Mouse (Mus musculus): ENCODE data around the gene Leng8. TPM values are rescaled to one million over a fixed set of nuclear protein-coding genes. Genes with fewer than 3 reads are reported as not detected.
A peak's percentile ranks its signal among the peaks of the same experiment; 100 is the strongest.

The Leng8 gene
- total RNA-seq (2021) = 100 to 1,000 TPM; 209 to 212 TPM
- long read RNA-seq, experiment 1, partial matches to known transcripts = 10 of 62 reads
- long read RNA-seq, experiment 1, other reads (novel, unspliced or antisense) = 52 of 62 reads
- long read RNA-seq, experiment 2, partial matches to known transcripts = 97 of 119 reads
- long read RNA-seq, experiment 2, other reads (novel, unspliced or antisense) = 21 of 119 reads

GRCm38 (mm10) chr7:4136771-4137531 lies at the start of gene Leng8:
Gene Leng8, plus strand, starts transcription at chr7:4137039.
- DNase-seq (ENCODE audit: low spot score in 2 of 2) = peak; percentile 94 to 97

- no peak for DNase-seq (ENCODE audit: low spot score in 2 of 2)
These were observed 49.5 kb upstream of the Leng8 start for GRCm38 (mm10) chr7:4087238-4087895.

- no peak for DNase-seq (ENCODE audit: low spot score in 2 of 2)
These were observed 48.9 kb upstream of the Leng8 start for GRCm38 (mm10) chr7:4087896-4088480.

- DNase-seq (ENCODE audit: low spot score in 2 of 2) = no peak
These were observed 48.2 kb upstream of the Leng8 start for GRCm38 (mm10) chr7:4088679-4089078.

GRCm38 (mm10) chr7:4091170-4091569 lies 45.7 kb upstream of the Leng8 start:
- DNase-seq (ENCODE audit: low spot score in 2 of 2) = no peak

- DNase-seq (ENCODE audit: low spot score in 2 of 2) = no peak
These were observed 38.5 kb upstream of the Leng8 start for GRCm38 (mm10) chr7:4098301-4098700.

GRCm38 (mm10) chr7:4098832-4099231 lies 38.0 kb upstream of the Leng8 start:
- DNase-seq (ENCODE audit: low spot score in 2 of 2) = no peak

- DNase-seq (ENCODE audit: low spot score in 2 of 2) = no peak
These were observed 35.7 kb upstream of the Leng8 start for GRCm38 (mm10) chr7:4101144-4101543.

- no peak for DNase-seq (ENCODE audit: low spot score in 2 of 2)
These were observed 33.4 kb upstream of the Leng8 start for GRCm38 (mm10) chr7:4103411-4103810.

GRCm38 (mm10) chr7:4111766-4112165 lies 25.1 kb upstream of the Leng8 start:
- DNase-seq (ENCODE audit: low spot score in 2 of 2) = no peak

GRCm38 (mm10) chr7:4117050-4117814 lies 19.6 kb upstream of the Leng8 start:
- DNase-seq (ENCODE audit: low spot score in 2 of 2) = no peak

GRCm38 (mm10) chr7:4119344-4119902 lies 17.4 kb upstream of the Leng8 start, which contains the start of gene Ttyh1:
Gene Ttyh1, plus strand, starts transcription at chr7:4119408.
- DNase-seq (ENCODE audit: low spot score in 2 of 2) = no peak

GRCm38 (mm10) chr7:4119976-4120921 lies 16.6 kb upstream of the Leng8 start:
- DNase-seq (ENCODE audit: low spot score in 2 of 2) = no peak

- DNase-seq (ENCODE audit: low spot score in 2 of 2) = no peak
These were observed 14.6 kb upstream of the Leng8 start for GRCm38 (mm10) chr7:4122076-4122768.

- no peak for DNase-seq (ENCODE audit: low spot score in 2 of 2)
These were observed 14.1 kb upstream of the Leng8 start for GRCm38 (mm10) chr7:4122783-4123182.

- DNase-seq (ENCODE audit: low spot score in 2 of 2) = no peak
These were observed 13.1 kb upstream of the Leng8 start for GRCm38 (mm10) chr7:4123732-4124131.

GRCm38 (mm10) chr7:4124315-4124759 lies 12.5 kb upstream of the Leng8 start:
- no peak for DNase-seq (ENCODE audit: low spot score in 2 of 2)

GRCm38 (mm10) chr7:4124856-4125255 lies 12.0 kb upstream of the Leng8 start:
- no peak for DNase-seq (ENCODE audit: low spot score in 2 of 2)

- no peak for DNase-seq (ENCODE audit: low spot score in 2 of 2)
These were observed 11.5 kb upstream of the Leng8 start for GRCm38 (mm10) chr7:4125306-4125705.

Data from adrenal gland, postnatal 4 days (tissue).